Mouse (Mus musculus) kidney, adult 2 months (tissue): ENCODE data around the gene Snx32.

Experiments used
- CTCF ChIP-seq: fragments of 200-500 bp; conservative IDR thresholded peaks from 2 replicates; pipeline ENCODE4 v1.5.1; 2011; ENCODE audit warnings: low read depth, mild to moderate bottlenecking, control low read depth, low read length, moderate library complexity, mixed read lengths; ENCODE audit not compliant: insufficient read depth, insufficient read length
- POLR2A ChIP-seq: fragments of 200-500 bp; IDR thresholded peaks from one replicate; pipeline ENCODE4 v1.6.1; 2011; ENCODE audit warnings: low read depth, low read length, control low read depth

DNA sequence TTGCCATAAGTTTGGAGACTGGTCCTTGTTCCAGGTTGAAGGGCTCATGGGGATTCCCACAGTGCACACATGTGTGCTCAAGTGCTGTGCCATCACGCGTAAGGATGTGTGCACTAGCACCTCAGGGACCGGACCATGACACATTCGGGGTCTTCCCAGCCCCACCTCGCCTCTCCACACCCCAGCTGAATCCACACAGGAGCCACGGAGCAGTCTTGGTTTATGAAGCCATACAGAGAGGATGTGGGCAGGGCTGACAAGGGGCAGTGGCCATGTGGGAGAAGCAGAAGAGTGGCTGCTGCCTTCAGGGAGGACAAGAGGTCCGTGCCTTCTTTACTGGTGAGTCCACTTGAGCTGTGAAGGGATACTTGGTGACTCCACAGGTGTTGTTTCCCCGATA, 45.3 kb downstream of the Snx32 start:
- TF ChIP-seq CTCF (no peak), POLR2A (no peak)
